Mouse (Mus musculus) heart, postnatal 0 days (tissue): Measurements from ENCODE around the gene Mindy1.

Experiments used
- CTCF ChIP-seq: IDR thresholded peaks from 2 replicates; pipeline ENCODE4 v1.5.1; 2016; ENCODE audit warnings: antibody characterized with exemption, control low read depth, low read depth
- EP300 ChIP-seq: IDR thresholded peaks from 2 replicates; pipeline ENCODE4 v1.6.1; 2016; ENCODE audit warnings: antibody characterized with exemption, low read depth

DNA sequence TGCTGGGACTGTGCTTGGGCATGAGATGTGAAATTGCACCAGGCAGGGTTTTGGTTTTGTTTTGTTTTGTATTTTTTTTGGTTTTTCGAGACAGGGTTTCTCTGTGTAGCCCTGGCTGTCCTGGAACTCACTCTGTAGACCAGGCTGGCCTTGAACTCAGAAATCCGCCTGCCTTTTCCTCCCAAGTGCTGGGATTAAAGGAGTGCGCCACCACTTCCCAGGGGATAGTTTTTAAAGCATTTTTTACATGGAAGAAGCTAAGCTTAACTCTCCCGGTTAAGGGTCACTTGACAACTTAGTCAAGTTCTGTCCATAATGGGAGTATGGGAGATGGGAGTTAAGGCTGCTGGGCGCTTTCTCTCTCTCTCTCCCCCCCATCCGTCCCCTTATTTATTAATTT, 32.9 kb downstream of the Mindy1 start:
- TF ChIP-seq CTCF, result no peak
- TF ChIP-seq EP300, result no peak
